Mouse (Mus musculus) megakaryocyte, embryonic 14.5 days (primary cell): ENCODE results near the gene Yif1b. TPM values are rescaled to one million over a fixed set of nuclear protein-coding genes. Genes with fewer than 3 reads are reported as not detected.

Experiments used
- H3K27me3 ChIP-seq: replicated peaks from 2 replicates; pipeline ENCODE3; 2012; ENCODE audit warnings: inconsistent platforms
- H3K36me3 ChIP-seq: replicated peaks from 2 replicates; pipeline ENCODE3; 2012; ENCODE audit warnings: low read length, inconsistent platforms, mixed read lengths
- H3K4me1 ChIP-seq: 2 replicates; pipeline ENCODE4 v1.6.1; 2012; ENCODE audit warnings: inconsistent platforms
- H3K4me3 ChIP-seq: replicated peaks from 2 replicates; pipeline ENCODE3; 2012; ENCODE audit warnings: moderate library complexity, mild to moderate bottlenecking, inconsistent platforms
- H3K9me3 ChIP-seq: 2 replicates; pipeline ENCODE4 v1.6.1; 2012; ENCODE audit warnings: inconsistent platforms
- FLI1 ChIP-seq: IDR thresholded peaks from 2 replicates; pipeline ENCODE4 v1.6.1; 2012; ENCODE audit warnings: low read length, inconsistent platforms, mixed read lengths
- GATA1 ChIP-seq: IDR thresholded peaks from 3 replicates; pipeline ENCODE4 v1.6.1; 2012; ENCODE audit warnings: mixed read lengths, low read length, inconsistent platforms, borderline replicate concordance
- polyA plus RNA-seq: library from polyadenylated mRNA; stranded (reverse); fragments of >175 nt; gene quantifications from 2 replicates; pipeline ENCODE4 v1.2.3, GENCODE M21; 2012; ENCODE audit warnings: low replicate concordance; ENCODE audit not compliant: insufficient read depth

The Yif1b gene
- polyA plus RNA-seq, 1 experiment: 1,324 TPM

GRCm38 (mm10) chr7:29259781-29260730, 21.9 kb downstream of the Yif1b start:
- no peaks in the 10 kb centered on the region for H3K9me3 ChIP-seq
- H3K4me3 ChIP-seq: peak overlapping the region; percentile 56
- H3K4me1 ChIP-seq: peaks cover 44% of the 10 kb centered on the region
- no peaks in the 10 kb centered on the region for H3K27me3 ChIP-seq
- TF ChIP-seq FLI1: no peak
- no peak for TF ChIP-seq GATA1
- H3K36me3 ChIP-seq: peaks cover 14% of the 10 kb centered on the region

GRCm38 (mm10) chr7:29262151-29262550, 24.0 kb downstream of the Yif1b start:
- Histone ChIP-seq H3K4me3 (no peak overlapping the region), H3K4me1 (peaks cover 42% of the 10 kb centered on the region), H3K36me3 (peaks cover 9% of the 10 kb centered on the region), H3K27me3 (no peaks in the 10 kb centered on the region), H3K9me3 (no peaks in the 10 kb centered on the region)
- TF ChIP-seq GATA1: no peak
- no peak for TF ChIP-seq FLI1

GRCm38 (mm10) chr7:29263831-29264230, 25.7 kb downstream of the Yif1b start:
- TF ChIP-seq GATA1: no peak
- TF ChIP-seq FLI1: no peak
- Histone ChIP-seq H3K27me3 (no peaks in the 10 kb centered on the region), H3K4me3 (no peak overlapping the region), H3K9me3 (no peaks in the 10 kb centered on the region), H3K4me1 (peaks cover 26% of the 10 kb centered on the region), H3K36me3 (peaks cover 4% of the 10 kb centered on the region)

GRCm38 (mm10) chr7:29265636-29266035, 27.5 kb downstream of the Yif1b start:
- Histone ChIP-seq H3K36me3 (no peaks in the 10 kb centered on the region), H3K9me3 (no peaks in the 10 kb centered on the region), H3K4me1 (peaks cover 21% of the 10 kb centered on the region), H3K4me3 (no peak overlapping the region), H3K27me3 (no peaks in the 10 kb centered on the region)
- TF ChIP-seq GATA1: no peak
- TF ChIP-seq FLI1: no peak

- TF ChIP-seq GATA1 (no peak), FLI1 (no peak)
- H3K4me3 ChIP-seq: no peak overlapping the region
- peaks cover 22% of the 10 kb centered on the region for H3K4me1 ChIP-seq
- H3K27me3 ChIP-seq: peaks cover 7% of the 10 kb centered on the region
- no peaks in the 10 kb centered on the region for H3K36me3 ChIP-seq
- no peaks in the 10 kb centered on the region for H3K9me3 ChIP-seq
Measured at GRCm38 (mm10) chr7:29266931-29267330, 28.8 kb downstream of the Yif1b start.

GRCm38 (mm10) chr7:29270445-29270844, 32.3 kb downstream of the Yif1b start:
- Histone ChIP-seq H3K36me3 (no peaks in the 10 kb centered on the region), H3K9me3 (no peaks in the 10 kb centered on the region), H3K4me3 (peak overlapping the region; percentile 57), H3K4me1 (peaks cover 29% of the 10 kb centered on the region), H3K27me3 (peaks cover 8% of the 10 kb centered on the region)
- no peak for TF ChIP-seq FLI1
- no peak for TF ChIP-seq GATA1

- peaks cover 8% of the 10 kb centered on the region for H3K27me3 ChIP-seq
- H3K9me3 ChIP-seq: no peaks in the 10 kb centered on the region
- TF ChIP-seq GATA1: no peak
- TF ChIP-seq FLI1: no peak
- H3K36me3 ChIP-seq: no peaks in the 10 kb centered on the region
- H3K4me1 ChIP-seq: peaks cover 38% of the 10 kb centered on the region
- no peak overlapping the region for H3K4me3 ChIP-seq
Measured at GRCm38 (mm10) chr7:29271687-29272465, 33.7 kb downstream of the Yif1b start.

GRCm38 (mm10) chr7:29276715-29277114, 38.6 kb downstream of the Yif1b start:
- Histone ChIP-seq H3K36me3 (no peaks in the 10 kb centered on the region), H3K27me3 (peaks cover 26% of the 10 kb centered on the region), H3K4me1 (peaks cover 50% of the 10 kb centered on the region), H3K9me3 (no peaks in the 10 kb centered on the region), H3K4me3 (no peak overlapping the region)
- TF ChIP-seq FLI1: no peak

GRCm38 (mm10) chr7:29277510-29277909, 39.4 kb downstream of the Yif1b start:
- Histone ChIP-seq H3K27me3 (peaks cover 31% of the 10 kb centered on the region), H3K9me3 (no peaks in the 10 kb centered on the region), H3K4me1 (peaks cover 52% of the 10 kb centered on the region), H3K4me3 (no peak overlapping the region), H3K36me3 (no peaks in the 10 kb centered on the region)
- TF ChIP-seq GATA1 (no peak), FLI1 (no peak)

GRCm38 (mm10) chr7:29279261-29279660, 41.1 kb downstream of the Yif1b start:
- no peak for TF ChIP-seq GATA1
- no peak for TF ChIP-seq FLI1
- H3K27me3 ChIP-seq: peaks cover 42% of the 10 kb centered on the region
- H3K36me3 ChIP-seq: no peaks in the 10 kb centered on the region
- H3K4me3 ChIP-seq: no peak overlapping the region
- H3K9me3 ChIP-seq: no peaks in the 10 kb centered on the region
- H3K4me1 ChIP-seq: peaks cover 50% of the 10 kb centered on the region
